Mouse (Mus musculus) bone marrow, adult 2 months (tissue): ENCODE data around the gene Mpc1.

Experiments used
- CTCF ChIP-seq: fragments of 200-500 bp; IDR thresholded peaks from 2 replicates; pipeline ENCODE4 v1.5.1; 2011; ENCODE audit warnings: low read length, control low read depth; ENCODE audit not compliant: control insufficient read depth, insufficient read depth
- POLR2A ChIP-seq: fragments of 200-500 bp; IDR thresholded peaks from 2 replicates; pipeline ENCODE4 v1.6.1; 2011; ENCODE audit warnings: low read depth, mild to moderate bottlenecking, control low read depth, low read length, borderline replicate concordance; ENCODE audit not compliant: control insufficient read depth

DNA sequence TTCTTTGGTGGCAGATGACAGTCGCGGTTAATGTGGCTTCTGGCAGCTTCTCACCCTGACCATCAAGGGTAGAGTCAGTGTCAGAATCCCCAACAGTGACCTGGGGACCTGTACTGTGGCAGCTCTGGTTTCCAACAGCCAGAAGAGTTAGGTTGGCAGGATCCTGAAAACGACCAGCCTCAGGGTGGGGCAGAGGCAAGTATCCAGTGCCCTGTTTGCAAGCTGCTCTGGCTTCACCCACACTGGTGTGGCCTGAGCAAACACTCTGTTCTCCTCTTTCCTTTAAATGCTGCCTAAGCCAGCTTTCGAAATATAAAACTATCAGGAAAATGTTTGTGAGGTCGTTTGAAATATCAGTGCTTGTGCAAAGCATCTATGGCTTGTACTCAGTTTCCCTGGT is 47.9 kb downstream of the Mpc1 start:
- TF ChIP-seq POLR2A (no peak), CTCF (no peak)
